Comparison of ENCODE assay signal across 27 mouse cellular contexts in the genomic region with DNA sequence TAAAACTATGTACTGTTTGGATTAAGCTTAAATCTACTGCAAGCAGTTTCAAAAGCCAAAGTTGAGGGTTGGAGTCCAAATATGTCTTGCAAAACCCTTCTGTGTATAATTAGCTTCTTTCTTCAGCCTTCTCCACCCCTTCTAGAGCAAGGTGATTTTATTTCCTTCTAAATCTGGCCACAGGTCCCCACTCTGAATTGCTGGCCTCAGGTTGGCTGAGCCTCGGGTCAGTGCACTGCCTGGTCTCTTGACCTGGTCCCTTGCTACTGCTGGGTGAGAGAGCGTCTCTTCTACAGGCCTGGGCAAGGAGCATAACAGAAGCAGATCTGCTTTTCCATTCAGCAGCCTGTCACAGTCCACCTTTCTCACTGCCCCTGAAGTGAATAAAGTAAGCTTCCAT. TPM values are rescaled to one million over a fixed set of nuclear protein-coding genes. Genes with fewer than 3 reads are reported as not detected.
DNase-seq lines count a peak whose midpoint lies in the region; ATAC-seq and TF ChIP-seq lines count a peak whose summit lies in the region.
"Had no signal": no experiment of that assay in that cellular context is flagged by ENCODE, and none has a peak within 500 bp of the region (broad histone marks: within the 10 kb centered on the region; RNA-seq: fewer than 3 reads in every experiment).

No protein-coding gene starts in this region.

- H3K4me1 ChIP-seq in kidney, postnatal 0 days (replicated peaks; ENCODE audit: insufficient read depth, low read length): peaks cover 25% of the 10 kb centered on the region; the same call in 1 of the 2 replicates

- DNase-seq in kidney, adult 8-10 months: peak; percentile 55 to 61
- no peak for DNase-seq in kidney, postnatal 0 days (ENCODE audit: low spot score)
- DNase-seq in kidney, postnatal 4 days: peak; percentile 22 to 35
- DNase-seq in yolk sac, embryonic 10.5 days (ENCODE audit: low spot score): no peak
- DNase-seq in retina, postnatal 1 day: no peak
- no peak for DNase-seq in lung, postnatal 4 days
- DNase-seq in adrenal gland, adult (ENCODE audit: inconsistent age in 2 of 2, low spot score in 1 of 2): no peak
- DNase-seq: adrenal gland, adult 8-10 months; B cell, adult 2 months; cerebellum, adult 2 months; cerebellum, postnatal 36 days; gastrocnemius, adult 2 months; heart, adult 2 months; heart, postnatal 4 days; liver; lung, adult 2 months; lung, postnatal 10 days; thymus, adult 18-20 months; thymus, postnatal 25 days had no signal

- no peak for TF ChIP-seq CTCF in kidney, postnatal 0 days (IDR thresholded peaks at IDR 0.05; ENCODE audit: low read depth)

- H3K9me3 ChIP-seq in kidney, postnatal 0 days (replicated peaks; ENCODE audit: low read length): no peaks in the 10 kb centered on the region
- H3K9me3 ChIP-seq: heart, embryonic 12.5 days; neural tube, embryonic 12.5 days had no signal

- peak overlapping the region; percentile 57 for H3K27ac ChIP-seq in kidney, postnatal 0 days
- H3K27ac ChIP-seq: gastrocnemius, adult 2 months; heart, adult 2 months; hindbrain, embryonic 14.5 days; liver, embryonic 14.5 days; neural tube, embryonic 12.5 days had no signal

- no peak overlapping the region for H3K9ac ChIP-seq in kidney, postnatal 0 days (ENCODE audit: low read depth, low read length)
- H3K9ac ChIP-seq: heart, embryonic 12.5 days; hindbrain, embryonic 14.5 days; liver, embryonic 14.5 days; neural tube, embryonic 12.5 days had no signal

- WGBS in kidney, postnatal 0 days: 43% methylated on average over 2 of the region's 2 CpGs

- H3K36me3 ChIP-seq in kidney, postnatal 0 days (ENCODE audit: insufficient read depth, low read length): no peaks in the 10 kb centered on the region
- H3K36me3 ChIP-seq: heart, embryonic 12.5 days had no signal

- no peaks in the 10 kb centered on the region for H3K27me3 ChIP-seq in kidney, postnatal 0 days (ENCODE audit: insufficient read depth, low read length)
- H3K27me3 ChIP-seq: heart, embryonic 12.5 days; neural tube, embryonic 12.5 days had no signal

- ATAC-seq in kidney, postnatal 0 days (replicated peaks; ENCODE audit: low FRiP score, low read depth): no peak; the same call in 1 of the 2 replicates
- ATAC-seq: forebrain, embryonic 14.5 days; midbrain, embryonic 16.5 days had no signal

- no peak overlapping the region for H3K4me2 ChIP-seq in kidney, postnatal 0 days (ENCODE audit: low read length)
- H3K4me2 ChIP-seq: heart, embryonic 12.5 days; hindbrain, embryonic 14.5 days; midbrain, embryonic 11.5 days; neural tube, embryonic 12.5 days had no signal

- no peak overlapping the region for H3K4me3 ChIP-seq in kidney, postnatal 0 days (replicated peaks; ENCODE audit: low read depth, low read length)
- H3K4me3 ChIP-seq: gastrocnemius, adult 2 months; heart, adult 2 months; heart, embryonic 12.5 days; myocyte; neural tube, embryonic 12.5 days had no signal

RNA-seq across cellular contexts. Expression of gene Lypd6b, which starts 18.6 kb away (rescaled TPM):
- polyA plus RNA-seq in kidney, postnatal 0 days (2015; fragmentation: Nextera tagmentation; extraction: Ambion mirVana): 8.2 and 8.9 TPM in 2 replicates

Comparison
In these comparisons a context has a peak if more than half of its experiments do, and no peak if none do; other contexts are left out.
1. DNase-seq: peak in kidney, adult 8-10 months (2 of 2) and kidney, postnatal 4 days (2 of 2); none in kidney, postnatal 0 days (single experiment), yolk sac, embryonic 10.5 days (single experiment), retina, postnatal 1 day (single experiment), lung, postnatal 4 days (0 of 2) and adrenal gland, adult (0 of 2).